Mouse (Mus musculus): ENCODE data around the gene Tars2.

The Tars2 gene

DNA sequence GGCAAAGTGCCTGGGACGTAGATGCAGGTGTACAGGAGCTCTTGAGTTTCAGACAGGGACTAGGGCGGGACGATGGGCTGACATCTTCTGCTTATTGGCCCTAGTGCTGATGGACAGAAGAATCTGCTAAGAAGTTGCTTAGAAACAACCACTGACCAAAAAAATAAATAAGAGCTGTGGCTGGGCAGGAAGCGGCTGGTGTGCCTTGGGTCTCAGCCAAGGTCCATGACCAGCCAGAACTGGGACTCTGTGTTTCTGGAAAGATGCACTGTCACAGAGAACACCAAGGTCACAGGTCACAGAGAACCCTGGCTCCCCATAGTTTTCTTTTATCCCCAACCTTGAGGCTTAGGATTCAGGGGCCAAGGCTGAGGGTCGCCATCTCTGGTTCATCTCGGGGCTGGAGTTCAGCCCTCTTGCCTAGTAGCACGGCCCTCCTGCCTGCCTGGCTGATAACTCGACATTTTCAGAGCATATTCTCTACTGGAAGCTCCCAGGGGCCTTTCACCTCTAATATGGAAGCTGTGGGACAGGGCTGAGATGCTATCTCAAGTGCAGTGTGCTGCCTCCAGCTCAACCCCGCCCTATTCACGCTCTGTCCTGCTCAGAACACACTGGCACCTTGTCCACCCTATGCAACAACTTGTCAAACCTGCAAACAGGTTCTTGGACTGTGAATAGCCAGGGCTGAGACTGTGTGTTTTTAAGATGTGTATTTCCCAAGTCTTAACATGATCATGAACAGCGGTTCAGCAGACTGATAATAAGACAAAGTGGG, 27.1 kb downstream of the Tars2 start:
- peak; percentile 63 for DNase-seq

- DNase-seq = no peak
Measured at GRCm38 (mm10) chr3:95732297-95732696, 27.7 kb downstream of the Tars2 start.

GRCm38 (mm10) chr3:95731802-95732201, 28.2 kb downstream of the Tars2 start:
- no peak for DNase-seq

GRCm38 (mm10) chr3:95730431-95730830, 29.6 kb downstream of the Tars2 start:
- no peak for DNase-seq

- no peak for DNase-seq
Measured at GRCm38 (mm10) chr3:95728906-95729305, 31.1 kb downstream of the Tars2 start.

GRCm38 (mm10) chr3:95726696-95727358, 33.2 kb downstream of the Tars2 start:
- DNase-seq = no peak

DNA sequence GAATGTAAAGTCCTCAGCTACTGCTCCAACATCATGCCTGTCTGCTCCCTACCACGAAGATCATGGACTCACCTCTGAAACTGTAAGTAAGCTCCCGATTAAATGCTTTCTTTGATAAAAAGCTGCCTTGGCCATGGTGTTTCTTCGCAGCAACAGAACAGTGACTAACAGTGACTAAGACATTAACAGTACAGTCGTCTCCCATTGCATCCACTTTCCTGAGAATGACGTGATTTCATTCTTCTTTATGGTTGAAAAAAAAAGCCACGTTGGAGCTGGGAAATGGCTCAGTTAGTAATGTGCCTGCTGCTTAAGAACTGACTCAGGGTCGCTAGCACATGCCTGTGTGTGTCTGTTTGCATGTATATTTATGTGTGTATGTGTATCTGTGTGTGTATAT, 34.1 kb downstream of the Tars2 start:
- no peak for DNase-seq

DNA sequence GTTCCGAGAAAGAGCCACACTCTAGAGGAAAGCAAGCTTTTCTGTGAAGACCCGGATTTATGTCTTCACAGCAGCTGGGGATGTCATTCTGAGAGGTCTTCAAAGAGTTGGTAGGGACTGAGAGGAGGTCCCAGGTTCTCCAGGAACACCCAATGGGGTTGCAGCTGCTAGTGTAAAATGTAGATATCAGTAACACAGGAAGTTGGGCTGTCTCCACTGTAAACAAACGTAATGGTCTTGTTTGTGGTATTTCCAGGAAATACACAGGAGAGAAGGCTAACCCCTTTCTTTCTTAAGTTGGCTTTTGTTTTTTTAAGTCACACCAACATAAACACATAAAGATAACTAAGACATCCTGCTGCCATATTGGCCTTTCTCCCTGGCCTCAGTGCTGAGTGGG, 37.6 kb downstream of the Tars2 start:
- DNase-seq = no peak

- no peak for DNase-seq
Measured at GRCm38 (mm10) chr3:95718153-95718552, 41.9 kb downstream of the Tars2 start.

GRCm38 (mm10) chr3:95716075-95716474, 43.9 kb downstream of the Tars2 start:
- no peak for DNase-seq

DNA sequence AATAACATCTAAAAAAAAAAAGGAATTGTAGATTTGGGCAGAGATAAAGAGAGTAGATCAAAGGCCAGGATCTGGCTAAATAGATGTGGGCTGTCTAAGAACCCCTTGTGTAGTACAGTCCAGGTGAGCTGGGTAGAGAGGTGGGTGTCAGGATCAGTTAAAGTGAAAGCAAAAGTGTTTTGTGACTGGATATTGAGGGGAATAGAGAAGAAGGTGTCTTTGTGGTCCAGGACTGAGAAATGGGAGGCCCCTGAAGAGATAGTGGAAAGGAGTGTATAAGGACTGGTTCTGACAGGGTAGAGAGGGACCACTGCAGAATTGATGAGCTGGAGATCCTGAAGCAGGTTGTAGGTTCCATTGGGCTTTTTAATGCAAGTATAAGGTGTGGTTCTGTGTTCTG, 50.0 kb downstream of the Tars2 start:
- DNase-seq = no peak

DNA sequence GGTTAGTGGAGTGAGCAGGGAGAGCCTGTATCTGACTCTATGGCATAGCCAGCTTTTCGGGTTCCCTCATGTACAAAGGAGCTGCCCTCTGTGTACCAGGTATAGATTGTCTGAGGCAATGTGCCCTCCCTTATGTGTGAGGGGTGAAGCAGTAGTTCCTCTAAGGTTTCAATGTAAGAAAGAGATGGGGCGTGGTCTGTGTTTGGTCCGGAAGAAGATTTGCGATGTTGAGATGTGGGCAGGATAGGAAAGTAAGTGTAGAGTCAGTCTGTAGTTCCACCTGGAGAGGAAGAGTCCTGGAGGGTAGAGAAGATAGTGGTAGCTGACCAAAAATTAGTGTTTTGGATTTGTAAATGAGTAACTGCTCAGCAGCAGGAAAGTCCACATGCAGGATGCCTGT, 51.0 kb downstream of the Tars2 start:
- DNase-seq = no peak

DNA sequence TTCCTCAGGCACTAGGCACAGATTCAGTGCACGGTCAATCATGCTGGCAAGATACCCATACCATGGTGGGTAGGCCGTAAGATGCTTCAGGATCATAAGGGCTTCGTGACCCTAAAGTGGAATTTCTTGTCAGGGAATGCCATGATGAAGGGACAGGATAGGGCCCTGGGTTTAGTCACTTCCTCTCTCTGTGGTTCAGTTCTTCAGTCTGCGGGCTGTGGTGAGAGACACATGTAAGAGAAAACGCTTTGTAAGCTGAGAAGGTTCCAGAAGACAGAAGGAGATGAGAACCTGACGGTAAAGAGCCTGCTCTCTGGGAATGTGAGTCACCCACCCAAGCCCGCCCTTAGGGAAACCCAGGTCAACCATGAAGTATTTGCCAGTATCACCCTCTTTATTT, 52.5 kb downstream of the Tars2 start:
- no peak for DNase-seq

DNA sequence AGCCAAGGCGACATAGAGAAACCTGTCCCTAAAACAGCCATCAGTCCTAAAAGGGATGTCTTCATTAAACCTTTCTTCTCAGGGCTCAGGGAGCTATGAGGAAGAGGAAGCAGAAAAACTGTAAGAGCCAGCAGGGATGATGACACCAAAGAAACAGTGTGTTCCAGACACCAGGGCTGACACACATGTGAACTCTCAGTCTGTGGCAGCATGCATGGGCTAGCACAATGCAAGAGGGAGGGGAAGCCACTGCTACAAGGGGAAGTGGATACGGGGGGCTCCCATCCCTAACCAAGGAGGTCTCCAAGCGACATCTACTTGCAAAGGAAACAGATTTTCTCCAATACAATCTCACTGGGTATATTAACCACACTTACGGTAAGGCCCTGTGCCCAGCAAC, 53.7 kb downstream of the Tars2 start:
- no peak for DNase-seq

GRCm38 (mm10) chr3:95704612-95705011, 55.4 kb downstream of the Tars2 start:
- DNase-seq = no peak

DNA sequence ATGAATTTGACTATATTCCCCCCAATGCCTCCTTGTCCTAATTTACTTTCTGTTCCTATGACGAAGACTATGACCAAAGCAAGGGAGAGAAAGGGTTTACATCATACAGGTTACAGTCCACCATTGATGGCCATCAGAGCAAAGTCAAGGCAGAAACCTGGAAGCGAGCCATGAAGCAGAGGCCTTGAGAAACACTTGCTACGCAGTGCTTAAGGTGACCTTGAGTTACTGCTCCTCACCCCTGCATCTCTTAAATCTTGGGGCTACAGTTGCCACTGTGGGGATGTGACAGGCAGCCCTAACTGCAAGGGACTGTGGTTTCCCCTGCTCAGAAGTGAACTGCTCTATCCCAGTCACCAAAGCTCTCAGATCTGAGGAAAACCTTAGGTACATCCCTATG, 56.7 kb downstream of the Tars2 start:
- DNase-seq = no peak

DNA sequence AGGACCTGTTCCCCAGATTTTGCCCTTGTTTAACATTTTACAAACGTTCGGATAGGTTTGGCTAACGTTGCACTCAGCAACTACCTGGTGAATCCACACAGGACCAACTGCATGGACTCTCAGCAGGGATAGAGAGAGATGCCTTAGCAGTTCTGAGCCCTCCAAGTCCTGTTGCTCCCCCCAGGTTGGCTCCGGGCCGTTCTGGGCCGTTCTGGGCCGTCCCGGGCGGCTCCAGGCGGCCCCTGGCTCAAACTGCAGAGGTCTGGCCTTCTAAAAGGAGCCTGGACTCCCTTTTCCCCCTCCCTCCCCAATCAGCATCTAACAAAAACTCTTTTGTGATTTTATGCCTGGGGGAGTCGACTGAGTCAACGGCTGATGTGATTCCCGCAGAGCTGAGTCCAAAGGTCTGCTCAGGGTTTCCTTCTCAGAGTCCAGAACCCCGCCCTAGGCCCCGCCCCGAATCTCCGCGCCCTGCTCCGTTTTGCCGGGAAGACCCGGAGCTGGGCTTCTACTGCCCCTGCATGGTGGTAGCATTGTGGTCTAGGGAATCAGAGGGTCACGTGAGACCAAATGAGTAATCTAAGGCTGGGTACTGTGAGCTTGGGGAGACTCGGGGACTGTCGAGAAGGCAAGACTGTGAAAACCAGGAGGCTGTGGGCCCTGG, 58.0 kb downstream of the Tars2 start:
- peak; percentile 91 for DNase-seq

DNA sequence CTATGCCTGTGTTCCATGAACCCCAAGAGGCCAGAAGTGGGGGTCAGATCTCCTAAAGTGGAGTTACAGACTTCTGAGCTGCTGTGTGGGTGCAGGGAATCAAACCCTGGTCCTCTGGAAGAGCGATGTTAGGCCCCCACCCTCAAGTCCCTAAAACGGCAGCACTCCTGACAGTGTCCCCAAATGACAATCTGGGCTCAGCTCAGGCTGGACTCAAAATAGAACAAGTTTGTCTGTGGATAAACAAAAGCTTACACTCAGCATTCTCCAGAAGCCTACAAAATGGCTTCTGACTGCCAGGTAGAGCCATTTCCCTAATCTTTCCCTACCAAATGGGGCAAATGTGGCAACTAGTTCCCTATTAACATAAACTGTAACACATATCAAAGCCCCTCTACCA, 58.9 kb downstream of the Tars2 start:
- DNase-seq = no peak

GRCm38 (mm10) chr3:95700233-95700681, 59.7 kb downstream of the Tars2 start:
- no peak for DNase-seq

DNA sequence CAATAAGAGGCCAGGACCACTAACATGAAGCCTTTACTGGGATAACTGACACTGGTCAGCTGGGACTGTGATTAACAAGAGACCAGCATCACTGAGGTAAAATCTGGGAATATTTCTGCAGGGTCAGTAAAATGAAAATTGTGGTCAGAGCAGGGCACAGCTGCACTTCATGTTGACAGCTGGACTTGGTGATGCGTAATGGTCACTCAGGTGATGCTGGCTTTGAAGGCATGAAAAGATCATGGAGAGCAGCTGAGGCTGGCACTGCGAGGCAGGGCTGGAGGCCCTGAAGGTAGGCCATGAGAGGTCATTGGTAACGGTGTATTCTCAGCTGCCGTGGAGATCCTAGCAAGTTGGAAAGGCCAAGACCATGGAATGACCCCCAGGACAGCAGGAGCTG, 61.7 kb downstream of the Tars2 start:
- no peak for DNase-seq

DNA sequence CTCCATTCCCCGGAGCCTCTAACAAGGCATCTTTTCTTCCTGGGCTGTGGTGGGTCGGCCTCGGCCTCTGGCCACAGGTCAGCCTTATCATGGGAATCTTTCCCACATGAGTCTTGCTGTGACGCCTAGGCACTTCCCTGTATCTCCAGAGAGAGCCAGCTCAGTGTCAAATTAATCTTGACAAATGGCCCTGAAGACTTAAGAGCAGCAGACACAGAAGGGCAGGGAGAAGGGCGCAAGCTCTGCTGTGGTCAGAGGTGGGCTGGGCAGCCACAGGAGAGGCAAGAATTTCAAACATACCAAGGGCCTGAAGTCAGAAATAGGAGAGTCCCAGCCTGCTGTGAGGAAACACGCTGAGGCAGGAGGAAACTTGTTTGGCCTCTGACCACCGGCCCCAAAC, 63.6 kb downstream of the Tars2 start:
- DNase-seq = peak; percentile 58

DNA sequence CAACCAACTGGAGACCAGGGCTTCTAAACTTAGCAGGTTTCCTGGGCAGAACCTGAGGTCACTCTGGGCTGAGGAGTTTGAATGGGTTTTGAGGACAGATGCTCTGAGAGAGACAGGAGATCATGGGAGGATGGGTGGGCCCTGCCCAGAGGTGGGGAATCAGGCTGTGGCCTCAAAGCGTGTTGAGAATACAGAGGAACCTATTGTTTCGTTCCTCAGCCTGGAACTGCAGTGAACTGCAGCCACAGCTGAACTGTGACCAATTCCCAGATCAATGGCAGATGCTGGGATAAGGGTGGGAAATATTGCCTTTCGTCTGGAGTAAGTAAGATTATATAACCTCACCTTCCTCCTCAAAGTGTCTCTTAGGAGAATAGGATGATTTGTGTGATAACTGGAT, 64.2 kb downstream of the Tars2 start:
- no peak for DNase-seq

- no peak for DNase-seq
Measured at GRCm38 (mm10) chr3:95694808-95695703, 65.0 kb downstream of the Tars2 start.

All from kidney, postnatal 14 days (tissue).